Mouse (Mus musculus) left cerebral cortex, adult 9 months (tissue): ENCODE measurements at regions not wholly inside any gene's neighbourhood (a gene's known extent, or its start where the extent isn't known, plus 50 kb on each side); places are given as distances from the start of the nearest gene placed in this dataset.

Experiments
- DNase-seq, 2 experiments: peaks; one replicate each; pipeline ENCODE4 v3.0.0; 2022; ENCODE audit warnings: low spot score in 2 of 2

DNA sequence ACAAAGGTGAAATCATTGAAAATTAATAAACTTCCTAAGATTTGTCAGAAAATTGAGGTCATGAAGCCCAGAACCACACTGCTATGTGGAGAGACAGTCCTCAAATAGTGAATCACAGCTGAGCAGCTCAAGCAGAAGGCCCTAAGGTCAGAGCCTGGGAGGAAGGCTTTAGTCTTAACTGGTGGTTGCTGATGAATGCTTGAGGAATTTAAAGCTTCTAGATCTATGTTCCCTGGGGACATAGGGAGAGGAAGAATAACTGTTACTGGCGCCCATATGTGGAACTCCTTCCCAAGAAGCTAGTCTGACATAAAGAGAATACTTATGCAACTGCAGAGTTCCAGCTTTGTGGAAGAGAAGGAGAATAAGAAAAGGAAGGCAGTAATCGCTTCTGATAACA is 919.5 kb downstream of the D3Ertd751e start:
- DNase-seq: no peak

DNA sequence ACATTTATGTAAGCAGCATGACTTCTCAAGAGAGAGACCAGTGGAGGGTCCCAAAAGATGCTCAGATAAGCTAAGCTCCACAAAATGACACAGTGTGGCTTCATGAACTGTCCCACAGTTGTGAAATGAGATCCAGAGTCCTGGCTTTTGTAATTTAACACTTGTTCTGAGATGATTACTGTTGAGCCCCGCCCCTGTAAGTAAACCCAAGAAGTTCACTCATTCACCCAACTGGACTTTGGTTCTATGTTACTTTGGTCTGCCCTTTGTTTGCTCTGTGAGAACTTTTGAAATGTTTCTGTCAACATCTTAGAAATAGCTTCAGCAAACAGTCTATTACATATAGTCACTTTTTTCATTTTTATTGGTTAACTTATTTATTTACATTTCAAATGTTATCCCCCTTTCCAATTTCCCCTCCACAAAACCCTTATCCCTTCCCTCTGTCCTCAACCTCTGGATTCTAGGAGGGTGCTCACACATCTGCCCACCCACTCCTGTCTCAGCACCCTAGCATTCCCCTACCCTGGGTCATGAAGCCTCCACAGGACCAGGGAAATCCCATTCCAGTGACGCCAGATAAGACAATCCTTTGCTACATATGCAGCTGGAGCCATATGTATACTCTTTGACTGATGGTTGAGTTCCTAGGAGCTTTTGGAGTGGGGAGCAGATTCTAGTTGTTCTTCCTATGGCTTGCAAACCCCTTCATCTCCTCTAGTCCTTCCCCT is 934.4 kb downstream of the D3Ertd751e start:
- no peak for DNase-seq

DNA sequence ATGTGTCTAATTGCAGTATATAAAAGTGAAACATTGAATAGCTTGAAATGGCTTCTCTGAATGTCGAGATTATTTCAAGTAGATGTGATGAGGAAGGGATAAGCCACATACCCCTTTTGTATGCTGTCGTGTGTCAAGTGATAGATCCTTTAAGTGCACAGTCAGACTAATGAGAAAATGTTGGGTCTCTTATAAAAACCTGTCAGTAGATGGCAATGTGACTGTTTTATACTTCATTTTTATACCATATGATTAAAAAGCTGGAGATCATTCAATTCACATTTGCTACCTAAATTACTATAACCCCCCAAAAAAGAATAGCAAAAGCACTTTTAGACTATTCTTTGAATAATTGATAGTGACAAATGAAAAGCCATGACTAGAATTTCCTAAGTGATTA is 952.3 kb downstream of the D3Ertd751e start:
- no peak for DNase-seq

DNA sequence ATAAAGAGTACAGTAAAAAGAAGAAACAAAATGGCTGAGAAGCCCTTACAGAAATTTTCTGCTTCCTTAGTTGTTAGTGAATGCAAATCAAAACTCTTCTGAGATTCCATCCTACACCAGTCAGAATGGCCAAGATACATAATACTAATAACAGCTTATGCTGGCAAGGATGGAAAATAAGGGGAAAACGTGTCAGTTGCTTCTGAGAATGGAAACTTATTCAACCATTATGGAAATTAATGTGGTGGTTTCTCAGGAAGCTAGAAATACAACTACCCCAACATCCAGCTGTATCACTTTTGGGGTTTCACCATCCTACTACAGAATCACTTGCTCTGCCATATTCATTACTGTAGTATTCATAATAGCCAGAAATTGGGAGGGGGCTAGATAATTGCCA is 996.5 kb downstream of the D3Ertd751e start:
- DNase-seq: no peak

DNA sequence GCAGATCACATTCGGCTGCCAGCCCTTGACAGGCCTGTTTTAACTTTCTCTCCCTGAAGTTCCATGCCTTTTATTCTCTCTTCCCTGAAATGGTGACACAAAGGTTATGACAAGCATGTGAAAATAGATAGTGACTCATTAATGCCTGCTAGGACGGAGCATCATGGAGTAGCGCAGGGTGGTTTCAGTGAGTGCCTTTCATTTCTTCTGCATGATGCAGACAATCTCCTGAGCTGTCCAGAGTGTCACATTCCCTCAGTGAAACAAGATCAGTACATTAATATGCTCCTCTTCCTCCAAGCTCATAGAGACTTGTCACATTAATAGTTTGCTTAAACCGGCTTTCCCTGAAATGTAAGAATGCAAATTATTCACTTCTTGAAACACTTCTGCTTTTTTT is 1010.7 kb downstream of the D3Ertd751e start:
- DNase-seq: no peak

DNA sequence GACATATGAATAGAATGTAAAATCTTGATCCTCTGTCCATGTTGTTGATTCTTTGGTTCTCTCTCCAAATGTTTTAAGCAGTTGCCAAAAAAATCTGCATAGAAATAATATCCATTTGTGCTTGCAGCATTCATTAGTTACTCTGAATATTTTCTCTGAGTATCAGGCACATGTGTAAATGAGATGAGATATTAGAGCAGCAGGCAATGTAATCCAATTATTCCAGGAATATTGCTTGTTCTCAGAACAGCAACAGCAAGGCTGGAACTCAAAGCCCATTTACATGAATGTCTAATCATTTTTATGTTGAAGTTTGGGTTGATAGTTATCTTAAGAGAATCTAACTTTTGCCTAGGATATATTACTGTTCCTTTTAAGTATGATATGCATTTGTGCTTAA is 1014.9 kb downstream of the D3Ertd751e start:
- no peak for DNase-seq

DNA sequence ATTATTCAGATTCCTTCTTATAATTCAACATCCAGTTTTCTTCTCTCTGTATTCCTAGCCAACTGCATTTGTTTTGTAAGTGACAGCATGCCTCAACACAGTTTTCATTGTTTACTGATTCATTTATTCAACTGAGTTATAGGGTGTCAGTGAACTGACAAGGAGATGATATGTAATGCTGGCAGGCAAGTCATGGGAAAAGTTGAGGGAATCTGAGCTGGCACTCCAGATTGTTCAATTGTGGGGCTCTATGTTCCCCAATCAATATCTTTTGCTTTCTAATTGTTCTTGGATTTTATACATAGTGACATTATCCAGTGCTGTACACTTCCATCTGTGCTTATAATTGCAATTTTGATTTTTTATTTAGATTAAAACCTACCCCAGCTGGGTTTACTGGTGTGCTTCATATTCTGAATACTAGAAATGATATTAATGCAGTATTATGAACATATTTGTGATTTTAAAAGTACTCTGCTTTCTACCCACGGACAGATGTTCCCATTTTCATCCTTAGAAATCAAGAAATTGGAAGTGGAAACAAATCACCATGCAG is 1015.5 kb downstream of the D3Ertd751e start:
- no peak for DNase-seq

DNA sequence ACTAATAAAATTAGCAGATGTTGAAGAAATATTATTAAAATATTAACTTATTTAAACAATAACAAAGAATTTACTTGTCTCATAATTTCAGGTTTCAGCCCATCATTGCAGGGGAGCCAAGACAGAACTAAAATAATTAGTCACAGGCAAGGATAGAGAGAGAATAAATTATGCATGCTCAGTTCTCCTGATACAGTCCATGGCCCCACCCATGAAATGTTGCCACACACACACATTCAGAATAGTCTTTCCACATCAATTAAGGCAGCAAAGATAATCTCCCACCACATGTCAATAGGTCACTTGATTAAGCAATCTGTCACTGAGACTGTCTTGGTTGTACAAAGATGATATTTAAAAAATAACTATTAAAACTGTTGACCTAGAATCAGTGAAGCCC is 1019.8 kb downstream of the D3Ertd751e start:
- no peak for DNase-seq

DNA sequence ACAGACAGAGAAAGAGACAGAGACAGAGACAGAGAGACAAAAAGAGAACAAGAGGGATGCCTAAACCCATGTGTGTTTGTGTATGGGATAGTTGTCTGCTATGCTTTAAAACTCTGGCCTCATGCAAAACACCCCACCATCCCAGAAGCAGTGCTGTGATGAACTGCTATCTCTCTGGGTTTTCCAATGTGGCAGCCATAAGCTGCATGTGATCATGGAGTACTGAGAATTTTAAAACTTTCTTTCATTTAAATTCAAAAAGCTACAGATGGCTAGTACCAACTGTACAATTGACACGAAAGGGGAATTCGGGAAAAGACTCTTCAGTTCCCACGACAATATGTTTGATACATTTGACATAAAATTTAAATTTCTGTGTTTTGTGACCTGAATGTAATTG is 1041.1 kb downstream of the D3Ertd751e start:
- no peak for DNase-seq

DNA sequence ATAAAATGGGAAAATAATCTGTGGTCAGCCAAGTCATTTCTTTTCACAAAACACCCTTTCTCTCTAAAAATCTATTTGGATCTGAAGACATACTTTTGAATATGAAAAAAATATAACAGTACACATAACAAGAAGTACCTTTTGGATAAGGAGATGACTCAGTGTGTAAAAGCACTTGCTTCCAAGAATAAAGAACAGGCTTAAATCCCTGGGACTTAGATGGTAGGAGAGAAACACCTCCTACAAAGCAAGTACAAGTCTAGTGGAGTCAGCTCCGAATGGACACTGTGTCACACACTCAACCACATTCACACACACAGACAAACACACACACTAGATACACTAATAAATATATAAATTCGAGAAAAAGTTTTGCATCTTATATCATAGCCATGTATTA is 1041.8 kb downstream of the D3Ertd751e start:
- peak in 1 of 2 experiments; percentile 22 for DNase-seq

DNA sequence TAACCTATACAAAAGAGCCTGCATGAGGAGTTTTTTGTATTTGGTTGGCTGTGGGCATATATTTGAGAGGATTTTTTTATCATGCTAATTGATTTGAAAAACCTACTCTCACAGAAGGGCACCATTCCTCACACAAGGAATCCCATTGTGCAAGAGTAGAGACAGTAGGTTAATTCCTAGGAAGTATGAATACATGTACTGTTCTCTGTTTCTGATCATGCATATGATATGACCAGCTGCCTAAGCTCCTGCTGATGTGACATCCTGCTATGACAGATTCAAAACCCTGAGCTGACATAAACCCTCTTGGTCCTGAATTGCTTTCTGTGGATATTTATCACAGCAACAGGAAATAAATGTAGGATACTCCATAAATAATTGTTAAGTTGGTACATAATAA is 1048.0 kb downstream of the D3Ertd751e start:
- no peak for DNase-seq

DNA sequence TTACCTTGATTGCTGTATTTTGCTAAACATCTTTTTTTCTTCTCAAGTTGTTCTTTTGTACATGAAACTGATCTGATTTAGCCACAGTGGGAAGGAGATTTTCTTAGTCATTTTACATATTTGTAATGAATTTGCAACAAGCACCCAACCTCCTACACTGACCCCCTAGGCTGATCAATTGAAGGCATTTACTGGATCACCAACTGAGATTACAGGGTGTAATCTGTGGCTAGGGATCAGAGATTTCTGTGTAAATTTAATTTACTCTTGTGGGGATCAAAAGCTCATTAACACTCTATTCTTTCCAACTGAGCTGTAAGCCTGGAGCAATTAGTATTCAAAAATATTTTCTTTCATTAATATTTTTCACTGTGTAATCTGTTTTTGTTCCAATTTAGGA is 1049.5 kb downstream of the D3Ertd751e start:
- DNase-seq: no peak

DNA sequence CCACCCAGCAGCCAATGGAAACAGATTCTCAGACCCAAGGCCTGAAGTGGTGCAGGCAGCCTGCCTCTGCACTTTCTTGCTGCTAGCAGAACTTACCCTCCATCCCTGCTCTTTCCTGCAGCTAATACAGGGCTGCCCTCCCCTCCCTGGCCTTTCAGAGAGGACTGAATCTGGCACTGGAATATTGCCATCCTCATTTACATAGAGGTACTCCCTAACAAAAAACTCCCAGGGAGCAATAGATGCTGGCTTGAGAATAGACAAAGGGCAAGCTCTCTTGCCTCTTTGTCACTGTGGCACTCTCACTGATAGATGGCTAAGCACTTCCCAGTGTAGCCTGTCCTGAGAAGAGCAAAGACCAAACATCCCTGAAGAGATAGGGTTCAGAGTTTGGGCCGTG is 1088.0 kb downstream of the D3Ertd751e start:
- no peak for DNase-seq

DNA sequence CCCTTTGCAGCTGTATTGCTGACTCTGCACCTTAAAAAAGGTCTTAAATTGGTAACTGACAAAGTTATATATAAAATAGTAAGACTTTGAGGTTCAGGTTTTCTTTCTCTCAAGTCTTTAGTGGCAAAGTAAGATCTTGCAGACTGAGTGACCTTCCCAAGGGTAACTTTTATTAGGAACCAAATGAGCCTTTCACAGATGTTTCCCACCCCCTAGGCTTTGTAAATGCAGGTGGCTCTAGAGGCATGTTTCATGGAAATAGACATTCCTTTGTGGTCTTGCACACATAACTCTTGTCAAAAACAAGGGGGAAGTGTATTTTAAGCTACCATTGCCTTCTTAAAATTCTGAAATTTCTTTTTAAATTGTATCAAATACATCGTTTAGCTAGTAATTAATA is 1125.0 kb downstream of the D3Ertd751e start:
- DNase-seq: no peak

DNA sequence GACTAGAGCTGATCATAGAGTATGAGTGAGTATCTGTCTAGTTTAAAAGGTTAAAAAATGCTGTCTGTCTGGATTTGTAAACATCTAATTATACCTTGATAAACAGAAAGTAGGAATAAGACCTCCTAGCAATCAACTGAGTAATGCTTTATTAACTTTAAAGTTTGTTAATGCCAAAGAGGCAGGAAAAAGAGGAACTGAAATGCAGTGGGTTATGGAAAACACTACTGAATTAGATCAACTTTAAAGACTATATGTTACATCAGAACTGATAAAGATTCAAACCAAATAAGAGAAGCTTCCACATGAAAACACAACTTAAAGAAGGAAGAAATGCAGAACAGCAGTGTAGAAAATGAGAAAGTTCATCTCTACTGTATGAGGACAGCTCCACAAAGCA is 1136.6 kb downstream of the D3Ertd751e start:
- no peak for DNase-seq

DNA sequence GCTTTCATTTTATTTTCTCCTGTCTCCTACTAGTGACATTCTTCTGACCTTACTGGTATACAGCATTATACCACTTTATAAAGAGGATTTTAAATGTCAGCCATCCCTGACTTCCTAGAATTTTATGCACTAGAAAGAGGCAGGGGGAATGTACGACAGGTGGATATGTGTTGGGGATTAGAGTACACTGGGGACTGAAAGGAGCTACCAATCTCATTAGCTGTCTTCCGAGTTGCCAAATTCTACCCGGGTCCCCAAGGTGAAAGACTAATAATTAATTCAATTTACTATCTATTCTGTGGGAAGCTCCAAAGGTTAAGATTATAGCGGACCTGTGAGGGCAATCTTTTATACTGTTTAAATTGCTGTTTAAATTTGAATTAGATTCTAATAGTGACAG is 1142.1 kb downstream of the D3Ertd751e start:
- no peak for DNase-seq

DNA sequence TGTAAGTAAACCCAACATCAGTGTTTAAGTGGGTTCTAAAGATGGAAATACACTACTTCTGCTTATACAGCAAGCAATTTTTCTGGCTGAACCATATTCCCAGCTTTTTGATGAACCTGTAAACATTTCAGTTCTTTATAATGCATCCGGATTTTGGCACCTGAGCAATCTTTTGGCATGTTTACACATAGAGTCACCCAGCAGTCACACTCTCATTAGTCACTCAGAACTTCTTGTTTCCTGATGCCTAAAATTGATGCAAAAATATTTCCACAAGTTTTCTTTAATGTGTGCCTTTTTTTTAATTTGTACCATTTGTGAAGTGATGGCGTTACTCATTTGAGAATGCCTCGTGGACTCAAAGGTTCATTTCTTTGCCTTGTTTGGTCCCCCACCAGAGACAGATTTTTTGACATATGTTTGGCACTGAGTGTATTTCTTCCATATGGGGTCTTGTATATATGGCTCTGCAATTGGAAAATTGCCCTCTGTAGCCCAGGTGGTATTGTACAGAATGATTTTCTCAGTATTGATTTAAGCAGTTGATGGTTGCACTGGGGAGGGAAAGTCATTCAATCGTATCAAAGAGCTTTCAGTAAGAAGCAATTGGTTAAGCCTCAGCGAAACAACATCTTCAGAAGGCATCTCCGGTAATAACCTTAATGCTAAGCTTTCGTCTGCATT is 1149.7 kb downstream of the D3Ertd751e start:
- DNase-seq: no peak

DNA sequence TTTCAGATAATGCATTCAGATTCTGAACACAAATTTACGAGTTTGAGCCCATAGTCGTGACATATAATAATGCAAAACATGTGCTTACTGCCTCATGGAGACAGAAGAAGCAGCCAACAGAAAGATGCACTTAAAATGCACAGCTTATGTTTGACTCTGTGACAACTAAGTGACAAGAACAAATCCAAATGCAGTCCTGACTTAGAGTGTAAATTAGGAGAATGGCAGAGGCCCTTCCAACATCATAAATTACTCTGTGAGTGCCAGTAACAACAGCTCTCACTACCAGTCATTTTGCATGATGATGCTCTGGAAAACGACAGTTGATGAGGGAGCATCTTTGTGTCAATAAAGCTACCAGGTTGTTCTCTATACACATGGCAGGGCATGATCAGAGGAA is 1153.4 kb downstream of the D3Ertd751e start:
- no peak for DNase-seq

DNA sequence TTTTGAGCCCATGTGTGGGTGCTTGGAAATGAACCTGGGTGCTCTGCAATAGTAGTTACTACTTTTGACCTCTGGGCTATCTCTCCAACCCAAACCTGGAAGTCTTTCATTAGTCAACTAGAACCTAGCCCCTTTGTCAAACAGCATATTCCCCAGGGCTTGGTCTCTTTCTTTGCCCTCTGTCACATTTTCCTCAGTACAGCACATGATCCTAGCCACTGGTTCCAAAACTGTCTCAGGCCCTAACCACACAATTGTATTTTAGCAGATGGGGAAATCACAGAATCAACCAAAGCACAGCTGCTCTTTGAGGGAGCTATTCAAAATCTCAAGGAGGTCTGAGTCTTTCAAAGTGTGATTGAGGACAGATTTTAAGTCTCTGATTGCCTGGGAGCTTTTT is 1155.5 kb downstream of the D3Ertd751e start:
- DNase-seq: no peak

DNA sequence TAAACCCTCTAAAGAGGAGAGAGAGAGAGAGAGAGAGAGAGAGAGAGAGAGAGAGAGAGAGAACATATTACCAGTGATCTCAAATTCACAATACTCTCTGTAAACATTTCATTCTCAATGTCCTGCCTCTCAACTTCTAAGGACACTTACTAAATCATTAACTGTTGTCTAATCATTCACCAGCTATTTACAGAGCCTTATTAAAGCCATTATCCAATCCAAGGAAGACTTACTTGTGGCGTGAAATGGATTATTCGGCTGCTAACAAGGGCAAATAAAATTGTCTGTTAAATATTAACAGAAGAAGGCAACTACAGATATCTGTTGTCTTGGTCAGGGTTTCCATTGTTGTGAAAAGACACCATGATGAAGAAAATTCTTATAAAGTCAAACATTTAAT is 1156.5 kb downstream of the D3Ertd751e start:
- DNase-seq: no peak

DNA sequence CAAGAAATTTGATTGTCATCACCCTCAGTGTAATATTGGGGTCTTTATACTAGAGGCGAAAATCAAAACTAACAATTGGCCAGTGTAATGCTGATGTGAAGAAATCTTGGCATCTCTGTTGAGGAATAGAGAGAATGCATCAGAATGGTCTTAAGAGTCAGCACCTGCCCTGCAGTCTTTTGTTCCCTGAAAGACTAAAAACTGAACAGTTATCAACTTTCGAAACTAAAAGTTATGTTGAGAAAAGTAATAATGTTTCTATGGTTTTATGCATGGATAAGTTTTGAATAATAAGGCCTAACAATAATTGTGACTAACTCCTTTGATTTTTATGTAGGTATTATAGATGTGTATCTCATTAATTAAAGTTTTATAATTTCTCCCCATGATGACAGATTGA is 1158.6 kb downstream of the D3Ertd751e start:
- no peak for DNase-seq

DNA sequence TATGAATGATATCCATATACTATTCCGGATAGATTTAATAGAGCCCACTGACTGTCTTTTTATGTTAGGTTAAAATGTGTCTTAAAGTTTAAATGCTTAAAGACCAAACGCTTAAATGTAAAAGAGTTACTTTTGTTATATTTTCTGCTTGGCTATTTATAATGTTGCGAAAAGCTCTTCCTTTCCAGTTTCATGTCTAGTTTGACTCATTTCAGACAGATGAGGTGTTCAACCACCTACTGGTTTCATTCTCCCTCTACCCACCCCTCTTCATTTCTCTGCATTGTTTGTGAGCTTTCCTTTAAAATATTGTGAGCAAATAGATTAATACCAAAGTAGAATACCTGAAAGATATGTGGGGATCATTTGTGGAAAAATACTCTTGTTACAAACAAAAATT is 1163.8 kb downstream of the D3Ertd751e start:
- DNase-seq: no peak

DNA sequence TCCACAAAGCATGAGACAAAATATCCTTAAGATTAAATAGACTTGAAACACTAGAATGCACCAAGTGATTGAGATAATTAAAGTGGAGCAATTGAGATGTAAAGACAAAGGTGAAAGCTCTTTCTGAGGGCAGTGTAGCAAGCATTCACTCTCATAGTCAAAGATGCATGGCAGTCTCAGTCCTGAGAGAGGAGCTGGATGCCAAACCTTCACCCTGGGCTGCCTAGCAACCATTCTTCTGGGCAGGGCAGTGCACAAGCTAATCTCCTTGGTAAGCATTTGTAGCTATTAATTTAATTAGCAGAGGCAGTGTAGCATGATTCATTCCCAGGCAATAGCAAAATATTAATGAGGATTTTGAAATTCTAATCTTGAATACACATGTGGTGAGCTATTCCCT is 1166.0 kb downstream of the D3Ertd751e start:
- no peak for DNase-seq
